In genomic region chr5:68753025-68753424, GRCm38 (mm10) we compare ENCODE assay signal across 18 mouse cellular contexts.
"Had no signal": no experiment of that assay in that cellular context is flagged by ENCODE, and none has a peak within 500 bp of the region (broad histone marks: within the 10 kb centered on the region; RNA-seq: fewer than 3 reads in every experiment).

No protein-coding gene starts in this region.

- H3K4me1 ChIP-seq: liver, embryonic 15.5 days; midbrain, embryonic 10.5 days; midbrain, embryonic 12.5 days; neural tube, embryonic 13.5 days; neural tube, embryonic 15.5 days; stomach, embryonic 15.5 days had no signal

- H3K9me3 ChIP-seq: liver, embryonic 15.5 days; midbrain, embryonic 10.5 days; midbrain, embryonic 12.5 days; neural tube, embryonic 13.5 days; neural tube, embryonic 15.5 days; stomach, embryonic 15.5 days had no signal

- H3K4me3 ChIP-seq: liver, embryonic 15.5 days; midbrain, embryonic 10.5 days; midbrain, embryonic 12.5 days; myocyte; neural tube, embryonic 13.5 days; neural tube, embryonic 15.5 days; stomach, embryonic 15.5 days had no signal

- DNase-seq: lung, adult 18-20 months; lung, embryonic 14.5 days; lung, postnatal 10 days; lung, postnatal 4 days; midbrain, embryonic 14.5 days; right cerebral cortex, postnatal 14 days; thymus, adult 2 months; thymus, postnatal 25 days; thymus, postnatal 4 days had no signal

- H3K36me3 ChIP-seq: liver, embryonic 15.5 days; midbrain, embryonic 10.5 days; midbrain, embryonic 12.5 days; neural tube, embryonic 13.5 days; neural tube, embryonic 15.5 days; stomach, embryonic 15.5 days had no signal

- ATAC-seq: midbrain, embryonic 16.5 days had no signal

- H3K27me3 ChIP-seq: liver, embryonic 15.5 days; midbrain, embryonic 12.5 days; neural tube, embryonic 13.5 days; neural tube, embryonic 15.5 days; stomach, embryonic 15.5 days had no signal

- H3K27ac ChIP-seq: liver, embryonic 15.5 days; midbrain, embryonic 10.5 days; midbrain, embryonic 12.5 days; neural tube, embryonic 13.5 days; neural tube, embryonic 15.5 days; stomach, embryonic 15.5 days; stomach, postnatal 0 days had no signal

- H3K4me2 ChIP-seq: liver, embryonic 15.5 days; lung, embryonic 14.5 days; midbrain, embryonic 12.5 days; neural tube, embryonic 13.5 days; neural tube, embryonic 15.5 days; stomach, embryonic 15.5 days had no signal

- H3K9ac ChIP-seq: liver, embryonic 15.5 days; lung, embryonic 14.5 days; midbrain, embryonic 12.5 days; neural tube, embryonic 13.5 days; neural tube, embryonic 15.5 days; stomach, embryonic 15.5 days had no signal
